Mouse (Mus musculus) kidney, adult 2 months (tissue): Measurements from ENCODE around the gene Rif1. TPM values are rescaled to one million over a fixed set of nuclear protein-coding genes. Genes with fewer than 3 reads are reported as not detected.

Source experiments
- DNase-seq: peaks from one replicate; pipeline ENCODE4 v3.0.0; 2021
- H3K27ac ChIP-seq: fragments of 200-500 bp; 2 replicates; pipeline ENCODE4 v1.5.1; 2012; ENCODE audit warnings: low read depth, low read length, control low read depth, inconsistent platforms; ENCODE audit not compliant: insufficient read depth
- H3K27me3 ChIP-seq: fragments of 200-500 bp; replicated peaks from 2 replicates; pipeline ENCODE4 v1.6.1; 2012; ENCODE audit warnings: mild to moderate bottlenecking, moderate library complexity, low read length, inconsistent platforms; ENCODE audit not compliant: control insufficient read depth, insufficient read depth
- H3K36me3 ChIP-seq: fragments of 200-500 bp; 2 replicates; pipeline ENCODE4 v1.6.1; 2012; ENCODE audit warnings: mild to moderate bottlenecking, moderate library complexity, low read length, inconsistent platforms; ENCODE audit not compliant: control insufficient read depth, insufficient read depth
- H3K4me1 ChIP-seq: fragments of 200-500 bp; 2 replicates; pipeline ENCODE4 v1.6.1; 2011; ENCODE audit warnings: low read length; ENCODE audit not compliant: control insufficient read depth, insufficient read depth
- H3K4me3 ChIP-seq: fragments of 200-500 bp; 2 replicates; pipeline ENCODE4 v1.5.1; 2011; ENCODE audit warnings: mild to moderate bottlenecking, low read depth, low read length, control low read depth; ENCODE audit not compliant: insufficient read depth
- CTCF ChIP-seq: fragments of 200-500 bp; conservative IDR thresholded peaks from 2 replicates; pipeline ENCODE4 v1.5.1; 2011; ENCODE audit warnings: low read depth, mild to moderate bottlenecking, control low read depth, low read length, moderate library complexity, mixed read lengths; ENCODE audit not compliant: insufficient read depth, insufficient read length
- POLR2A ChIP-seq: fragments of 200-500 bp; IDR thresholded peaks from one replicate; pipeline ENCODE4 v1.6.1; 2011; ENCODE audit warnings: low read depth, low read length, control low read depth
- WGBS: fragments of 180-500 bp; shearing (Covaris S2); methylation state at CpG from one replicate; pipeline ENCODE4 v1.1.7; 2018; 5-methylcytosine and 5-hydroxymethylcytosine counted together
- polyA plus RNA-seq: library from polyadenylated mRNA; depleted of rRNA; stranded (reverse); fragments of >200 nt; gene quantifications from 2 replicates; pipeline ENCODE4 v1.2.3, GENCODE M21; 2012; rRNA removed

Gene Rif1
- polyA plus RNA-seq, 1 experiment = 1.6 TPM

- Histone ChIP-seq H3K27me3 (no peaks in the 10 kb centered on the region), H3K27ac (no peak overlapping the region), H3K4me3 (no peak overlapping the region), H3K36me3 (no peaks in the 10 kb centered on the region), H3K4me1 (no peaks in the 10 kb centered on the region)
- TF ChIP-seq CTCF = no peak
- no peak for TF ChIP-seq POLR2A
- 94% methylated on average over 2 of the region's 2 CpGs for WGBS
- no peak for DNase-seq
These were observed 60.7 kb downstream of the Rif1 start for GRCm38 (mm10) chr2:52133351-52133750.

GRCm38 (mm10) chr2:52153064-52153463 lies 80.4 kb downstream of the Rif1 start:
- Histone ChIP-seq H3K27ac (no peak overlapping the region), H3K27me3 (no peaks in the 10 kb centered on the region), H3K4me3 (no peak overlapping the region), H3K4me1 (no peaks in the 10 kb centered on the region), H3K36me3 (no peaks in the 10 kb centered on the region)
- WGBS = 53% methylated on average over 3 of the region's 3 CpGs
- TF ChIP-seq POLR2A (no peak), CTCF (no peak)
- no peak for DNase-seq

- H3K27ac ChIP-seq = no peak overlapping the region
- H3K4me3 ChIP-seq = no peak overlapping the region
- TF ChIP-seq CTCF (no peak), POLR2A (no peak)
- H3K36me3 ChIP-seq = no peaks in the 10 kb centered on the region
- DNase-seq = no peak
- H3K4me1 ChIP-seq = no peaks in the 10 kb centered on the region
- WGBS = 88% methylated on average over 7 of the region's 7 CpGs
- no peaks in the 10 kb centered on the region for H3K27me3 ChIP-seq
These were observed 96.8 kb downstream of the Rif1 start for GRCm38 (mm10) chr2:52169243-52170005.

Other genes with a start within 250 kb of the Rif1 start
- gene Rbm43, start 137.7 kb upstream of the Rif1 start, polyA plus RNA-seq = 6.4 and 6.6 TPM in 2 replicates
- gene Nmi, start 99.3 kb upstream of the Rif1 start, polyA plus RNA-seq = 4.5 and 6.4 TPM in 2 replicates
- gene Tnfaip6, start 34.8 kb upstream of the Rif1 start, polyA plus RNA-seq = 0.07 and 0.28 TPM in 2 replicates